Mouse (Mus musculus): Measurements from ENCODE around the gene Hpcal1.
A peak's percentile ranks its signal among the peaks of the same experiment; 100 is the strongest.
"Not testable (repeated sequence)": the region's sequence is repeated elsewhere in the genome, so short reads cannot be mapped to it uniquely, and the experiment has no call there.

The Hpcal1 gene

DNA sequence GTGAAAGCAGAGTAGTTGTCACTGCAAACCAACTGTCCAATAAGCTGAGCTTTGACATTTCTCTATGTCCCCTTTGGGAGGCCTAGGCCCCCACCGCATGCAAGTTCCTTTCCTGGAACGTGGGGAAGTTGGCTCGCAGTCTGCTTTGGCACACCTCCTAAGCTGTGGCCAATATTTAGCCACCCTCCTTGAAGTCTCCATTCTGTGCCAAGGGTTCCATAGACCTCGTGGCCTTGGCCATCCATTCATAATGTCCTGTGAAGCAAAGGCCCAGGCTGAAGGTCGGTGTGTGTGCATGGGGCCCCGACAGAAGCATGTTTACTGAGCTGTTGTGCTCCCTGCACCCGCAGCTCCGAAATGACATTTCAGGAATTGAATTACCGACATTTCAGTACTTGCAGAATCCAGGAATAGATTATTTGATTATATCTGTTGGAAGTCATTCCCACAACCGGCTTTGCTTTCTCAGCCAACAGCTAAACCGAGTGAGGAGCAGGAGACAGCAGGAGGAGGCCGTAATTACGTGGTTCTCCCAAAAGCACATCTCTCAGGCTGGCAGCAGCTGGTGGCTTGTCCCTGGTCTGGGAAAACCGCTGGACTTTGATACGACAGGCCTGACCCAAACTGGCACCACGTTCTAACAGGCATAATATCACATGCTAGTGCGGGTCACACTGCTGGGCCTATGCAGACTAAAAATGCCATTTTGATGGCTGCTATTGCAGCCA lies 51.1 kb downstream of the Hpcal1 start:
- DNase-seq: no peak

DNA sequence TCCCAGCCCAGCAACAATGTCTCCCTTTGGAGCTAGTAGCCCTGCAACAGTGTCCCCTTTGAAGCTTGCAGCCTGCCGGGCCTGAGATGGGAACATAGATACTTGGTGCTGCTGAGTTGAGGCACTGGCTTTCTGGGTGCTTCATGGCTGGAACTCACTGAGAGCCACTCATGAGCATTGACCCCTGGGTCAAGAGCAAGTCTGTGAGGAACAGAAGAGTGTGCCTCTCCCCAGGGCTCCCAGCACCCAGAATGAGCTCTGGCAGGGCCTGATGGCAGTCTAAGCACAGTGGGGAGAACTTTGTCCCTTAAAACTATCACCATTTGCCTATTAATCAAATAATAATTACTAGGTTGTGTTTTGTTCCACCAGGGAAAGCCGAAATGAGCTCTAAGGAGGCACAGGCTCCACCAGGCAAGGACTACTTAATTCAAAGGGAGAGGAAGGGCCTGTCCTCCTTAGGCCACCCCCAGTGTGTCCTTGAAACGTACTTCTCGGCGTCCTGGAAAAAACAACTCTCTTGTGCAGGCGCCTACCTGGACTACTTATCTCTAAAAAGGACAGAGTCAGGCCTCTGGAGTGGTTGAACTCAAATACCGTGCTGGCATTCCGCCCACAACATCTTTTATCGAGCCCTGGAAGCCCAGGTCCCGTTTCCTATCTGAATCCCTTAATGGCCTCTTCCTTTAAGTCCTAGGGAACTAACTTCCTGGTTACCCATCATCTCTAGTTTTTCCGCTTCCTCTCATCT lies 52.1 kb downstream of the Hpcal1 start:
- DNase-seq: no peak

DNA sequence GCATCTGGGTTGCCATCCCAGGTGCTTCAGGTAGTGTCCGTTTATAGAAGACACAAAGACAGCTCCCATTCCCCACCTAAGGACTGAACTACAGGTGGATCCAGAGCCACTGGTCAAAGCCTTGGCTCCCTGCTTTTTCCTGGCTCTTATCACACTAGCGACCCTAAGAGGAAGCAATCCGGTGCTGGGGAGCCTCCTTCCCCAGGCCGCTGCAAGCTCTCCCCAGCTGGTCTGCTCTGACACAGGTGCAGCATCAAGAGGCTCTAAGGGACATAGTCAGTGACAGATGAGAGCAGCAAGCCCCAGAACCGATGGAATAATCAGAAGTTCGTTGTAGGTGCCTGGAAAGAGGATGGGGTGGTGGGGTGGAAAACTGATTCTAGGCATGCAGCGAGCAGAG lies 54.8 kb downstream of the Hpcal1 start:
- DNase-seq: no peak

DNA sequence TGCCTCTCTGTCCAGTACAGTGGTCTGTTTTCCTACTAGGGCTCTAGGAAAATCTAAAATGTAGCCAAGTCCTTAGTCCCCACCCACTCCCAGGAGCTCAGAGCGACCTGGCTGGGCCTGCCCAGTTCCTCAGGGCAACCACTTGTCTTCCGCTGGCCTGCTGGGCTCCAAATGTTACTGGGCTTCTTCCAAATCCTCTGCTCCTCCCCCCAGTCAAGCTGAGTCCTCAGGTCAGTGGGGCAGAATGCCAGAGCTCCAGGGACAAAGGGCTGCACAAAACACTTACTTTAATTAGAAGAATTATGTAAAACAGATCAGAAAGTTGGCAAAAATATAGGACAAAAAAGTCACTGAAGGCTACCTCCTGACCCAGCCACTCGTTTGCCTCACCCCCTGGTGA lies 56.1 kb downstream of the Hpcal1 start:
- peak; percentile 48 for DNase-seq

DNA sequence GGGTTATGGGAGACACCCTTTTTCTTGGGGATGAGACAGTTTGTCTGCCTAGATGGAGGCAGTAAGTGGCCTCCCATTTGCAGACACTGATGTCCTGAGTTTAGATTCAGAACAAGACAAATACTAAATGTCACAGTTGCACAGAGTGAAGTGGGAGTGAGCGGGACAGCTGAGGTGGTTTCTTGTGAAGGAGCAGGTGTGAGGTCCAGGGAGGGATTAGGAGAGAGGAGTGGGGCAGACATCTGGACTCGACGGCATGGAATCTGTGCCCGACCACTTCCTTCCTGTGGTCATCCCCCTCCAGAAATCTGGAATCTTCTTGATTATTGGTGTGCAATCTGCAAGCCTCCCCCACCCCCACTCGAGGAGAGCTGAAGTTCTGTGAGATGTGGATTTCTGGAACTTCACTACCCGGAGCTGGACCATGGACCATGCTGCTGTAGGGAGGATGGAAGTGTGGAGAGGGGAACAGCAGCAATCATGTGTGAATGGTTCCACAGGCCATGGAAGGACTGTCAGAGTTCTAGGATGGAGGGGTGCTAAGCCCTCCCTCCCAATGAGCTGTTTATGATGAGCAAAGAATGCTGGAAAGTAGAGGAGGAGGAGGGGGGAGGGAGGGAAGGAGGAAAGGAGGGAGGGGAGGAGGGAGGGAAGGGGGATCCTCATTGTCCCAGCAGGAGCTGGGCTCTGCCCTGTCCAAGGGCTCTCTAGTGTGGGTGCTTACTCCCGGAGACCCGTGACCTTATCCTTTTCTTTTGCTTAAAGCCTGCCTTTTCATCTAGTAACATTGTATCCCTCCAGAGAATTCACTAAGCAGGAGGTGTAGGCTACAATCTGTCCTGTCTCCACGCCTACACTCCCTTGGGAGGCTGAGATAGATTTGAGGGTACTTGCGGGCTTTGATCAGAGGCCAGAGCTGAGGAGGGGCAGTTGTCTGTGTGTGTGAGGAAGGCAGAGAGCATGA lies 56.8 kb downstream of the Hpcal1 start:
- no peak for DNase-seq

DNA sequence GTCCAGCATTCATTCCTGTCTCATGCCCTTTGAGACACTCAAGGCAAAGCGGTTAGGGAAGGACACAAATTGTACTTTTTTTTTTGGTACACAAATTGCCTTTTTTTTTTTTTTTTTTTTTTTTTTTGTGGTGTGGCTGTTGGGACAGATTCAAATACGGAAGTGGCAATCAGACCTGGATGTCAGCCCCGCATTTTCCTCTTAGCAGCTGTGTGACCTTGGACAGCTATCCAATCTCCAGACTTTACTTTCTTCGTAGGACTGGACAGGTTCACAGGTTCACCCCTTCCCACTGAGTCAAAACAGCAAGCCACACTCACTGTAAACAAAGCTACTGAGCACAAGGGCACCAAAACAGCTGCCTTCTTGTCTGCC lies 57.5 kb downstream of the Hpcal1 start:
- DNase-seq: no peak

DNA sequence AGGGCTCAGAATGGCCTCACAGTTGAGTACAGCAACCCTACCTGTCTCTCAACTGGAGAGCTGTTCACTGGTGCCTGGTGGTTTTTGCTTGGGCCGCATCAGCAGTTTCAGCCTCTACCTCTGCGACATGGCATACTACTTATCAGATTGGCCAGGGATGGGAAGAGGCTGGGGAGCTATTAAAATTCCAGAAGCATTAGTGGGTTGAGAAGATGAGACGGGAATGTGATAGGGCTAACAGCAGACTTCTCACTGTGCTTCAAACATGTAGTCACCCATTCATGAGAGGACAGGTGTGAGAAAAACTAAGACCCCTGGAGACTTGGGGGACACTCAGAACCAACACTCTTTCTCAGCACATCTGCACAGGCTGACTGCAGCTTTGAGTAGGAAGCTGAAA lies 59.1 kb downstream of the Hpcal1 start:
- DNase-seq: no peak

DNA sequence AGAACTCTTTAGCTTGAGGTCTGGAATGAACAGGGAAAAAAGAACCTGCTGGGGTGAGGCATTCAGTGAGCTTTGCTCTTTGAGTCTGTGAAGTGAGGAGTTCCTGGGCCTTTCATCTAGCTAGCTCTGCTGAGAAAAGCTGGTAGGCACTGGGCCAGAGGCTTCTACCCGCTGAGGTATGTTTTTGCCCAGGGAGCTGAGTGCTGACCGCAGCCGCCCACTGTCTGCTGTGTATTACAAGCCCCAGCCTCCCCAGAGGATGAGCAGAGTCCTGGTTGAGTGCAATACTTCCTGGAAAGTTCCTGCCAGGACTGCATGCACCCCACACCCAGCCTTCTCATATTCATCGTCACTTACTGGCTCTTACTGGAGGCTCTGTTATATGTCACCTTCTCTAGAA lies 59.8 kb downstream of the Hpcal1 start:
- no peak for DNase-seq

DNA sequence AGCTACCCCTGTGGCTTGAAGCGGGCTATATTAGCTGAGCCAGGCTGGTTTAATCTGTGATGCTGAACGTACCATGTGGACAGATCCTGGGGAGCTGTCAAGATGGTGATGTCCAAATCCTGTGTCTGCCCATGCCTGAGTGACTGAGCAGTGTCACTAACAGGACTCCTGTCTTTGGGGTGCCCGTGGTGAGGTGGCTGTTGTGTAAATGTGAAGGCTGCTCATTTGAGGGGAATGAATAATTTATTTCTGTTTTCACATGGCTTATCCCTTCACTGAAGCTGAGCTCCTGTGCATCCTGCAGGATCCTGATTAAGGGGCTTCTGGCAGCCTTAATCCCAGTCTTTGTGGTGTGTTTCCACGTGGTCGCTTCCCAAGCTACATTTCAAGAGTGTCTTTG lies 62.2 kb downstream of the Hpcal1 start:
- DNase-seq: peak; percentile 35

DNA sequence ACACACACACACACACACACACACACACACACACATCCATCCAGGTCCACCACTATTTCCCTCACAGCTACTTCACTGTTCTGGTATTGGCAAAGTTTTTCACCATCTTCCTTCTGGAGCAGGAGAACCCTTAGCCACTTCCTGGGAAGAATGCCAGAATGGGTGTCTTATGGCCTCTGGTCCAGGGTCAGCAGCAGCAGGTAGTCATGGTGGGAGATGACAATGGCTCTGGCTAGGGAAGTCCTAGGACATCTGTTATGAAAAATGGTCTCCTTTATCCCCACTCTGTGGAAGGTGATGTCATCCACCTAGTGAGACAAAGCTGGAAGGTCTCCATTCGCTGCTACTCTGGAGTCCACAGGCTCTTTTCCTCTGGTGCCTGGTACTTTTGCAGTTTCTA lies 64.1 kb downstream of the Hpcal1 start:
- DNase-seq: no peak

DNA sequence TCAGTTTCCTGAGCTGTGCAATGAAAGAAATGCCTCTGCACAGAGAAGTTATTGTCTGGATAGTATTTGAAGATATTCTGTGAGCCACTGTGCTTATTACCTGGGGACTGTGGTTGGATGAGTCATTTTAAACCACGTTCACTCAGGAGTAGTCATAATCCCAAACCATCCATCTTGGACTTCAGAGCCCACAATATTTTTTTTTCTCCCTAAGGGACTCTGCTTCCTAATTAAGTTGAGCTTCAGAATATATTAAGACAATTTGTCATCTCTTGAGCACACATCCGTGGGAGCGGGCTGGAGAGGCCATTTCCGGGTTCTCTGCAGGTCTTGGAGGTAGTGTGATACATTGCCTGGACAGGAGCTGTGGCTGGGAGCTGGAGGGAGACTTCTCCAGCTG lies 66.2 kb downstream of the Hpcal1 start:
- DNase-seq: no peak

DNA sequence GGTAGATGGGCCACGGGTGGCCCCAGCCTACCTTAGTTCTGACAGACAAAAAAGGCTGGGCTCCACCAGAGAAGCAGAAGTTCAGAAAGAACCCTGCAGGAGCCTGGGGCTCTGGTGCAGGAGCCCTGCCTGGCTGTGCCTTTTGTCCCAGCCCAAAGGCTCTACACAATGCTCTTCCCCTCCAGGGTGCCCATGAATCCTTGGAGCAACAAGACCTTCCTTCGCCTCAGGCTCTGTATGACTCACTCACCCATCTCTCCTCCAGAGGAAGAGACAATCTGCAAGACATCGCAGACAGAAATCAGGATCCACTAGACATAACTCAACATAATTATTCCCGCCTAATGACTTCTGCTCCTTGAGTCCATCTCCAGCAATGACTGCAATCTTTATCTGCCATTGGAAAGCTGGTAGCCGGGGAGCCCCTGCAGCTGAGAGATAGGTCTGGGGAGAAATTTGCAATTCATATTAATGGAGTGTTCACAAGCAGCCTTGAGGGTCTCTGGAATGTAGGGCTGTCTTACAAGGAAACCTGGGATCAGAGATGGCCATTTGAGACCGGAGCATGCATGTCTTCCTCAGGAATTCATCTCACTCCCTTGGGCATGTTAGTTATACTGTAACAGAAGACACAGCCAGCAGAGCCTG lies 71.8 kb downstream of the Hpcal1 start:
- no peak for DNase-seq

DNA sequence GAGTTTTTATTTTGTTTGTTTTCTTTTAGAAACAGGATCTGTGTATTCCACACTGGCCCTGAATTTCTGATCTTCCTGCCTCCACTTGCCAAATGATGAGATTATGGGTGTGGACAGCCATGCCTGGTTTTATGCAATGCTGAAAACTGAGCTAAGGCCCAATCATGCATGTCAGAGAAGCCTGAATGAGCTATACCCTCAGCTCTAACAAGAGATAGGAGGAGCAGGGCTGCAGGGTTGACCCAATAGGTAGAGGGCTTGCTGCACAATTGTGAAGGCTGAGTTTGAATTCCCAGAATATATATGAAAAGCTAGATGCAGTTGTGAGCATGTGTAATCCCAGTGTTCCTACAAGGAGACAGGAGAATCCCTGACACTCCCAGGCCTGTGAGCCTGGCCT lies 72.4 kb downstream of the Hpcal1 start:
- no peak for DNase-seq

DNA sequence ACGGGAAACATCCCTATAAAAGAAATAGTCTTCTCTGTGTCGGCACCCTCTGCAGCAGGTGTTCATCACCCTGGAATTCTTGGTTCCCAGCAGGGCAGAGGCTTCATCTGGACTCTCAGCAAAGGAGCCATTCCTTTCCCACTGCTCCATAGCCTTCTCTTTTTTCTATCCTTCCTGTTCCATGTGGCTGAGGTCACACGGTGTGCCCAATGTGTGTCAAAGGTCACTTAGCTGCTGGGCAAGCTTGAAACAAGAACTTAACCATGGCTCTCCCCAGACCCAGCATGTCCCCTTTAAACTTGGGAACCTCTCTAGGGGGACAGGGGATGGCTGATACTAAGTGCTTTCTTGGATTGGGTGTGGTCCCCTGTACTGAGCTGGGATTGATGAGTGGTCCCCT lies 73.3 kb downstream of the Hpcal1 start:
- DNase-seq: no peak

DNA sequence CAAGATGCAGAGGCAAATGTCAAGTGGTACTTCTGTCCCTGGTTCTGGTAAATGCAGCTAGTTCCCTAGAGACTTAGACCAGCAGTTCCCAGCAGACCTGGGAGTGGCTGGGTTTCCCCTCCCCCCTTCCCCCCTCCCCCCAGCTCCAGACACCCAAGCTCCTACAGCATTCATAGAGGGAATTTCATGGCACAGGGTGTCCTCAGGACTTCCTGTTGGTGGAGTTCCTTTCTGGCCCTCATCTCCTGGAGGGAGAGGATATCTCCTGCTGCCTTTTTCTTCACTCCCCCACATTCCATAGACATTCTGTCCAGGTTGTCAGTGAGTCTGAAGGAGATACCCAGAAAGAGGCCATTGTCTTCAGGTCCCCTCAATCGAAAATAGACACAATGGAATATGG lies 76.9 kb downstream of the Hpcal1 start:
- not testable (repeated sequence) for DNase-seq

DNA sequence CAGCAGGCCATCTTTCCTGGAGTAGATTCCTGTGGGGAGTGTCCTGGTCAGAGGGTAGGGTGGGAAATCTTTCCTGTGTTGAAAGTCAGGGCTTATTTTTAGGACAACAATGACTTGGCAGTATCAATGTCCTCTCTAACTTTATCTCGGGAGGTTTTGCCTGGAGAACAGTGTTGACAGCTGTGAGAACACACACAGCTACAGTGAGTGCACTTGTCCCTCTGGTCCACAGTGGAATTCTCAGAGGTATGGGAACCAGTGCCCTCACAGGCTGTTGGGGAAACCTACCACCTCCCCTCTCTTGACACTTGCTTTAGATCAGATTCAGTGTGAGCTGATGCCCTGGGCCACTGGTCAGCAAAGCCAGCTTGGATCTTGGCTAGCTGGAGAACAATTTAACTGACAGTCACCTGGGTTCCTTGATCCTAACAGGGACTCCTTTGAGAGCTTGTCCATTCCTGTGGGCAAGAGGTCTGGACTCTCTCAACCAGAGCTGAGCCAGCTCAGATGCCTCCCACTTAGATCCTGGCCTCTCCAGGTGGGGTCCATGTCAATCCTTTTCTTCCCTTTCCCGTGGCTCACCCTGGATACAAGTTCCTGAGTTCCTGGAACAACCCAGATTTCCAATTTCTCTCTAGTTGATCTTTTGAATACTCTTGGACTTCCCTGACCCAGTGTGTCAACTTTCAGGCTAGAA lies 79.0 kb downstream of the Hpcal1 start:
- DNase-seq: no peak

DNA sequence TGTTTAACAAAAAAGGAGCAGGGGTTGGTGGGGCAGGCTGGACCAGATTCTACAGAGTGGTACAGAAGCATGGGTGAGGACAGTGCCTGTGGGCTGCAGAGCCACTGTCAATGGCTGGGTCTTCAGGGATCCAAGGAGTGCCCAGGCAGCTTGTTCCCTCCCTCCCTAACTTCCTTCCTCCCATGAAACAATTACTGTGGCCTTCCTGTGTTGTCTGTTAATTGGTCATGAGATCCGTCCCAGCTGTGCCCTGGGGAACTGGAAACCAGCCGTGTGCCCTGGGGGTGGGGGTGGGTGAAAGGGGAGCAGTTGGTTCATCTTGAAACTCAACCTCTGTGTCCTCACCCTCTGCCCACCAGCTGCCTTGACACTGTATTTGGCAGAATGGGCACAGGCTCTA lies 79.9 kb downstream of the Hpcal1 start:
- no peak for DNase-seq

DNA sequence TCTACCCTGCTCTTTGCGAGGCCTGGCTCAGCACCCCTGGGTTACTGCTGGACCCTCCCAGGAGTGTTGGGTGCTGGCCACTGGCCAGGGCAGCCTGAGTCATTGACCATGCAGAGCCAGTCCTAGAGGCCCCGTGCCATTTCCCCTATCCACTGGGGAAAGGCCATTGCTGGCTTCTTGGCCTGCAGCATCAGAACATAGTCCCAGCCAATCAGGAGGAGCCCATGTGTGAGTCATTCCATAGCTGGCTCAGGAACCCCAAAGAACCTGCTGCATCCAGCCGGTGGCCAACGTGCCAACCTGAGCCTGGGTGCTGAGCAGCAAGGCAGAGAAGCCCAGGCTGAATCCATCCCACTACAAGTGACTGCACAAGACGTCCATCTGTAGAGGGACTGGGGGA lies 83.1 kb downstream of the Hpcal1 start:
- DNase-seq: not testable (repeated sequence)

DNA sequence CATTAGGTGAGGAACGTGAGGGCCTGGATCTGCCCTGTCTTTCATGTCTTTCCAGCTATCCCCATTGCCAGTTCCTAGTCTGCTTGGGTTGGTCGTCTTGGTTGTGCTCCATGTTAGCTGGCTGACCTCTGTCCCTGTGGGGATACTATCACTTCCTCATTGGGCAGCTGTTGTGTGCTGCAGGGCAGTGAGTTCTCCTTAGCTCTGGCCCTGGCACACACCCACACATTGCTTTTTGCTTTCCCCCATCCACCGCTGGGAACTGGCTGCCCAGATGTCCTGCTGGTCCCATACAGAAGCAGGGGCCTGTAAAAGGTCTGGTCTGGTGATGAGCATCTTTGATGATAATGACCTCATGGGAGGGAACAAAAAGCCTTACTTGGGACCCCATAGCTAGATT lies 84.2 kb downstream of the Hpcal1 start:
- not testable (repeated sequence) for DNase-seq

DNA sequence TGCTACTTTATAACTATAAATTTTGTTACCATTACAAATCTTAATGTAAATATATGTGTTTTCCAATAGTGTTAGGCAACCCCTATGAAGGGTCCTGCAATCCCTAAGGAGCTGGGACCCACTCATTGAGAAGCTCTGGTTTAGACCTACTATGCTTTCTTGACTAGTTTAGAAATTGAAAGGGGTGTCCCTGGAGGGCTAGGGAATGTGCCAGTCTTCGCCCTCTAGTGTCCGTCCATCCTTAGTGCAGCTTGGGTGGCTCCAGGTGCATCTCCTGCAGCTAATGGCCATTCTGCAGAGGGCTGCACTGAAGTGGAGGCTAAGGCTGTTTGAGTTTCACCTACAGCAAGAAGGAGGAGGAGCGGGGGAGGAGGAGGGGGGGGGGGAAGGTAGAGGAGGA lies 87.7 kb downstream of the Hpcal1 start:
- peak; percentile 55 for DNase-seq

DNA sequence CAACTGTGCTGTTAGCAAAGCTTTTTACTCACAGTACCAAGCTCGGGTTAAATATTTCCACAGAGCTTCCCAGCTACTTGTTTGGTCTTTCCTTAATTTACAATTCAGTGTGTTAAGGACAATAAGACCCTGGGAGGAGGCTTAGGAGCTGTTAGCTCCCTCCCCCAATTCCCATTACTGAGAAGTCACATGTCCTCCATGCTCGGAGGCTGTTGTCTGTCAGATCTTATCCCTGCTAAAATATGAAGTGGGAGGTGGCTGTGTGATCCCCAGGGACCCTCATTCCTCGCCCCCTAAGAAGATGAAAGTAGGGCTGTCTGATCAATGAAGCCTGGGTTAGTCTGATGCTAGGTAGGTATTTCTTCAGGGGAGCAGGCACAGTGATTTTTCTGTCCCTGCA lies 88.4 kb downstream of the Hpcal1 start:
- DNase-seq: no peak

DNA sequence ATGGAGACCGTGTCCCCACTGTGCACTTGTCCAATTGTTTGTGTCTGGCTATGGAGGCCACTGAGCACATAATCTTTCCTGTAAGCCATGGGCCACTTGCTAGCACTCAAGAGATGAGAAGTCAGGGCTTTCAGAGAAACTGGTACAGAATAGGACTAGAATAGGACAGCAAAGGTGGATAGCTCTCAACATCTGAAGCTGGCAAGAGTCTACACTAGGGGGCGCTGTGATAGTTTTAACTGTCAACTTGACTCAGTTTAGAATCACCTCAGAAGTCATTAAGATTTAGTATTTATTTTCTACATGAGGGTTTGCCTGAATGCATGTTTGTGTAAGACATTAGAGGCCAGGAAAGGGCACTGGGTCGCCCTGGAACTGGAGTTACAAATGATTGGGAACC lies 98.8 kb downstream of the Hpcal1 start:
- DNase-seq: no peak

Data from embryo, embryonic 11 days (tissue).